Mouse (Mus musculus) thymus, adult 2 months (tissue): Measurements from ENCODE around the gene Ddb1.

Experiments
- CTCF ChIP-seq: fragments of 200-500 bp; IDR thresholded peaks from 2 replicates; pipeline ENCODE4 v1.5.1; 2012; ENCODE audit warnings: mild to moderate bottlenecking, control low read depth, low read length, moderate library complexity, borderline replicate concordance; ENCODE audit not compliant: control insufficient read depth, poor library complexity, insufficient read depth; ENCODE audit errors: extremely low read depth
- POLR2A ChIP-seq: fragments of 200-500 bp; IDR thresholded peaks from 2 replicates; pipeline ENCODE4 v1.6.1; 2012; ENCODE audit warnings: mild to moderate bottlenecking, low read length, control low read depth, moderate library complexity; ENCODE audit not compliant: control insufficient read depth, poor library complexity, insufficient read depth; ENCODE audit errors: extremely low read depth

GRCm38 (mm10) chr19:10662665-10663064 is 57.5 kb downstream of the Ddb1 start:
- TF ChIP-seq CTCF = no peak
- no peak for TF ChIP-seq POLR2A
